Mouse (Mus musculus) brain, adult 2 months (tissue): Measurements from ENCODE around the gene Cited1.

Experiments used
- DNase-seq: peaks from one replicate; pipeline ENCODE4 v3.0.0; 2011; ENCODE audit warnings: low read depth, low spot score

Gene Cited1

GRCm38 (mm10) chrX:102251937-102252860 lies at the start of gene Cited1:
Cited1 (minus strand) TSS chrX:102252181.
- DNase-seq, result peak; percentile 89

GRCm38 (mm10) chrX:102284889-102285288 lies 32.9 kb upstream of the Cited1 start:
- DNase-seq, result no peak

- DNase-seq, result no peak
Measured at GRCm38 (mm10) chrX:102262620-102263345, 10.8 kb upstream of the Cited1 start.

- DNase-seq, result peak; percentile 26
Measured at GRCm38 (mm10) chrX:102259772-102260171, 7.8 kb upstream of the Cited1 start.

GRCm38 (mm10) chrX:102253892-102254291 lies 1.9 kb upstream of the Cited1 start:
- peak; percentile 53 for DNase-seq

- peak; percentile 5 for DNase-seq
Measured at GRCm38 (mm10) chrX:102251221-102251936, 602 bp downstream of the Cited1 start.

GRCm38 (mm10) chrX:102250891-102251170 lies 1.1 kb downstream of the Cited1 start:
- DNase-seq, result no peak

GRCm38 (mm10) chrX:102250150-102250890 lies 1.7 kb downstream of the Cited1 start:
- DNase-seq, result peak; percentile 7

GRCm38 (mm10) chrX:102244334-102244733 lies 7.6 kb downstream of the Cited1 start:
- peak; percentile 4 for DNase-seq

GRCm38 (mm10) chrX:102219126-102219525 lies 32.9 kb downstream of the Cited1 start:
- peak; percentile 41 for DNase-seq

- peak; percentile 8 for DNase-seq
Measured at GRCm38 (mm10) chrX:102215356-102215755, 36.6 kb downstream of the Cited1 start.
